Mouse (Mus musculus) heart, adult 2 months (tissue): ENCODE measurements at regions not wholly inside any gene's neighbourhood (a gene's known extent, or its start where the extent isn't known, plus 50 kb on each side); places are given as distances from the start of the nearest gene placed in this dataset.

Experiments
- CTCF ChIP-seq: fragments of 200-600 bp; IDR thresholded peaks from 2 replicates; pipeline ENCODE4 v1.8.1; 2022; ENCODE audit warnings: antibody characterized with exemption, mild to moderate bottlenecking, moderate library complexity
- EP300 ChIP-seq: fragments of 200-500 bp; IDR thresholded peaks from 2 replicates; pipeline ENCODE4 v1.6.1; 2011; ENCODE audit warnings: low read depth, low read length, control low read depth; ENCODE audit not compliant: insufficient read depth
- POLR2A ChIP-seq: fragments of 200-500 bp; IDR thresholded peaks from 2 replicates; pipeline ENCODE4 v1.6.1; 2011; ENCODE audit warnings: mild to moderate bottlenecking, low read depth, low read length, control low read depth; ENCODE audit not compliant: insufficient read depth

GRCm38 (mm10) chr10:91583204-91583603 is 402.1 kb upstream of the Tmpo start:
- no peak for TF ChIP-seq POLR2A
- no peak for TF ChIP-seq CTCF
- no peak for TF ChIP-seq EP300
